Mouse (Mus musculus): Measurements from ENCODE around the gene Rhov.

Gene Rhov

GRCm38 (mm10) chr2:119270643-119271331 is at the start of gene Rhov:
Gene Rhov (minus strand): TSS chr2:119271272.
- in situ Hi-C loops (cut with MboI; ENCODE audit: low sequenced_read_pairs) = no loop called here

GRCm38 (mm10) chr2:119320571-119320970 is 49.5 kb upstream of the Rhov start:
- in situ Hi-C loops (cut with MboI; ENCODE audit: low sequenced_read_pairs) = no loop called here

- in situ Hi-C loops (cut with MboI; ENCODE audit: low sequenced_read_pairs) = no loop called here
Measured at GRCm38 (mm10) chr2:119318043-119318710, 47.1 kb upstream of the Rhov start.

- in situ Hi-C loops (cut with MboI; ENCODE audit: low sequenced_read_pairs) = no loop called here
Measured at GRCm38 (mm10) chr2:119314742-119315310, 43.8 kb upstream of the Rhov start.

GRCm38 (mm10) chr2:119313780-119314479 is 42.9 kb upstream of the Rhov start:
- in situ Hi-C loops (cut with MboI; ENCODE audit: low sequenced_read_pairs) = no loop called here

- in situ Hi-C loops (cut with MboI; ENCODE audit: low sequenced_read_pairs) = no loop called here
Measured at GRCm38 (mm10) chr2:119312380-119312958, 41.4 kb upstream of the Rhov start.

GRCm38 (mm10) chr2:119311544-119311943 is 40.5 kb upstream of the Rhov start:
- in situ Hi-C loops (cut with MboI; ENCODE audit: low sequenced_read_pairs) = no loop called here

GRCm38 (mm10) chr2:119304798-119305208 is 33.7 kb upstream of the Rhov start:
- in situ Hi-C loops (cut with MboI; ENCODE audit: low sequenced_read_pairs) = no loop called here

GRCm38 (mm10) chr2:119304391-119304790 is 33.3 kb upstream of the Rhov start:
- in situ Hi-C loops (cut with MboI; ENCODE audit: low sequenced_read_pairs) = no loop called here

- in situ Hi-C loops (cut with MboI; ENCODE audit: low sequenced_read_pairs) = no loop called here
Measured at GRCm38 (mm10) chr2:119302876-119303275, 31.8 kb upstream of the Rhov start.

GRCm38 (mm10) chr2:119300819-119301493 is 29.9 kb upstream of the Rhov start:
- in situ Hi-C loops (cut with MboI; ENCODE audit: low sequenced_read_pairs) = no loop called here

GRCm38 (mm10) chr2:119299981-119300818 is 29.1 kb upstream of the Rhov start:
- in situ Hi-C loops (cut with MboI; ENCODE audit: low sequenced_read_pairs) = loop anchor here (10.0 kb wide), 1 partner anchor 115 kb away; no protein-coding TSS in a partner anchor

GRCm38 (mm10) chr2:119298839-119299238 is 27.8 kb upstream of the Rhov start:
- in situ Hi-C loops (cut with MboI; ENCODE audit: low sequenced_read_pairs) = loop anchor here (10.0 kb wide), 1 partner anchor 116 kb away; no protein-coding TSS in a partner anchor

GRCm38 (mm10) chr2:119298330-119298729 is 27.3 kb upstream of the Rhov start:
- in situ Hi-C loops (cut with MboI; ENCODE audit: low sequenced_read_pairs) = loop anchor here (10.0 kb wide), 1 partner anchor 116 kb away; no protein-coding TSS in a partner anchor

- in situ Hi-C loops (cut with MboI; ENCODE audit: low sequenced_read_pairs) = loop anchor here (10.0 kb wide), 1 partner anchor 117 kb away; no protein-coding TSS in a partner anchor
Measured at GRCm38 (mm10) chr2:119297506-119297905, 26.4 kb upstream of the Rhov start.

GRCm38 (mm10) chr2:119296756-119297155 is 25.7 kb upstream of the Rhov start:
- in situ Hi-C loops (cut with MboI; ENCODE audit: low sequenced_read_pairs) = loop anchor here (10.0 kb wide), 1 partner anchor 118 kb away; no protein-coding TSS in a partner anchor

GRCm38 (mm10) chr2:119294411-119294810 is 23.3 kb upstream of the Rhov start:
- in situ Hi-C loops (cut with MboI; ENCODE audit: low sequenced_read_pairs) = loop anchor here (10.0 kb wide), 1 partner anchor 120 kb away; no protein-coding TSS in a partner anchor

- in situ Hi-C loops (cut with MboI; ENCODE audit: low sequenced_read_pairs) = loop anchor here (10.0 kb wide), 1 partner anchor 121 kb away; no protein-coding TSS in a partner anchor
Measured at GRCm38 (mm10) chr2:119293776-119294390, 22.8 kb upstream of the Rhov start.

- in situ Hi-C loops (cut with MboI; ENCODE audit: low sequenced_read_pairs) = loop anchor here (10.0 kb wide), 1 partner anchor 121 kb away; no protein-coding TSS in a partner anchor
Measured at GRCm38 (mm10) chr2:119293311-119293710, 22.2 kb upstream of the Rhov start.
